Mouse (Mus musculus) MEL (cell line): Measurements from ENCODE around the gene Gm8229. TPM values are rescaled to one million over a fixed set of nuclear protein-coding genes. Genes with fewer than 3 reads are reported as not detected.
"Not testable (repeated sequence)": the region's sequence is repeated elsewhere in the genome, so short reads cannot be mapped to it uniquely, and the experiment has no call there.

ENCODE experiments used
- DNase-seq: peaks from one replicate; pipeline ENCODE4 v3.0.0; 2011; ENCODE audit warnings: low read depth, low spot score
- H3K27ac ChIP-seq: 2 replicates; pipeline ENCODE4 v1.5.1; 2012; ENCODE audit warnings: low read depth, mild to moderate bottlenecking, control low read depth, low read length, moderate library complexity; ENCODE audit not compliant: control insufficient read depth
- H3K27me3 ChIP-seq, 2 experiments: fragments of 150-350 bp in 1 of 2; sonication (generic) in 1 of 2; 2 replicates each; pipeline ENCODE4 v1.6.1; 2012; ENCODE audit warnings: low read length in 2 of 2, mild to moderate bottlenecking in 2 of 2, improper control_type of control experiment in 1 of 2, moderate library complexity in 1 of 2; ENCODE audit not compliant: insufficient read depth in 2 of 2, control insufficient read depth in 1 of 2
- H3K36me3 ChIP-seq, 2 experiments: 2 replicates each; pipeline ENCODE4 v1.6.1; 2012 to 2014; ENCODE audit warnings: low read length in 2 of 2, improper control_type of control experiment in 1 of 2, inconsistent platforms in 1 of 2, mild to moderate bottlenecking in 1 of 2; ENCODE audit not compliant: insufficient read depth in 2 of 2, control insufficient read depth in 1 of 2
- H3K4me1 ChIP-seq, 2 experiments: fragments of 150-350 bp in 1 of 2; sonication (generic) in 1 of 2; 2 replicates each; pipeline ENCODE4 v1.6.1; 2012; ENCODE audit warnings: low read length in 2 of 2, improper control_type of control experiment in 1 of 2, mild to moderate bottlenecking in 1 of 2; ENCODE audit not compliant: insufficient read depth in 2 of 2, control insufficient read depth in 1 of 2
- H3K4me3 ChIP-seq, 2 experiments: fragments of 150-350 bp in 1 of 2; sonication (generic) in 1 of 2; 2 replicates each; pipeline ENCODE4 v1.5.1; 2012; ENCODE audit warnings: low read depth in 2 of 2, low read length in 2 of 2, mild to moderate bottlenecking in 2 of 2, moderate library complexity in 2 of 2, control low read depth in 1 of 2, improper control_type of control experiment in 1 of 2; ENCODE audit not compliant: control insufficient read depth in 1 of 2, insufficient read depth in 1 of 2
- H3K79me2 ChIP-seq: 2 replicates; pipeline ENCODE4 v1.6.1; 2012; ENCODE audit warnings: mild to moderate bottlenecking, low read length, moderate library complexity; ENCODE audit not compliant: control insufficient read depth, poor library complexity, insufficient read depth
- H3K9ac ChIP-seq: 2 replicates; pipeline ENCODE4 v1.6.1; 2012; ENCODE audit warnings: low read depth, mild to moderate bottlenecking, control low read depth, low read length, moderate library complexity; ENCODE audit not compliant: control insufficient read depth, poor library complexity, severe bottlenecking
- H3K9me3 ChIP-seq: fragments of 150-350 bp; sonication (generic); replicated peaks from 2 replicates; pipeline ENCODE4 v1.6.1; 2012; ENCODE audit warnings: mild to moderate bottlenecking, low read length, improper control_type of control experiment, moderate library complexity; ENCODE audit not compliant: insufficient read depth
- polyA plus RNA-seq, 2 experiments: library from polyadenylated mRNA; stranded (reverse) in 1 of 2; unstranded in 1 of 2; fragments of >175 nt in 1 of 2; fragments of >200 nt in 1 of 2; gene quantifications; 2 replicates each; pipeline versions ENCODE4 v1.2.1 to v1.2.4; 2012; ENCODE audit warnings: low replicate concordance in 2 of 2, low read depth in 1 of 2; ENCODE audit not compliant: insufficient read length in 2 of 2, insufficient read depth in 1 of 2, missing spikeins in 1 of 2
- total RNA-seq: library from RNA; depleted of rRNA; stranded (reverse); fragments of 300-350 nt; gene quantifications from 2 replicates; pipeline ENCODE4 v1.2.3, GENCODE M21; 2012; rRNA removed

Gm8229 gene
- total RNA-seq (not detected in 2 replicates), polyA plus RNA-seq (not detected)

DNA sequence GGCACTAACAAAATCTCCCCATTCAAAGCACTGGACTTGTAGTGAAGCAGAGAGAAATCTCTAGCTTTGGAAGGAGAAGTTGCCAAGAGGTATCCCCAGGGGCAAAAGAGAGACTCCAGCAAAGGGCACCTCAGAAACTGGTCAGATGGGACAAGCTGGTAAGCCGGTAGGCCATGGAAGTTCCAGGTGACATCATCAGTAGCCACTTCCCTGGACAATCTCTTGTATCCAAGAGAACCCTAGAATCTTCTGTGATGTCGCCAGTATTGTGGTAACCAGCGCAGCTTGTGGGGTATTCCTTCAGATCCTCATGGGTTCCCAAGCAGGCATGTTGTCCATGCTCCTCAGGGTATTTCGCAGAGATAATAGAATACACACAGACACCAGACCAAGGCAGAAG is at the start of gene Gm8229:
TSS of gene Gm8229 (plus strand) at position 301 of the 400 bp plus-strand sequence.
- not testable (repeated sequence) for H3K4me3 ChIP-seq, H3K79me2 ChIP-seq, H3K36me3 ChIP-seq, H3K9me3 ChIP-seq, H3K27ac ChIP-seq, H3K9ac ChIP-seq, H3K27me3 ChIP-seq, DNase-seq, H3K4me1 ChIP-seq

DNA sequence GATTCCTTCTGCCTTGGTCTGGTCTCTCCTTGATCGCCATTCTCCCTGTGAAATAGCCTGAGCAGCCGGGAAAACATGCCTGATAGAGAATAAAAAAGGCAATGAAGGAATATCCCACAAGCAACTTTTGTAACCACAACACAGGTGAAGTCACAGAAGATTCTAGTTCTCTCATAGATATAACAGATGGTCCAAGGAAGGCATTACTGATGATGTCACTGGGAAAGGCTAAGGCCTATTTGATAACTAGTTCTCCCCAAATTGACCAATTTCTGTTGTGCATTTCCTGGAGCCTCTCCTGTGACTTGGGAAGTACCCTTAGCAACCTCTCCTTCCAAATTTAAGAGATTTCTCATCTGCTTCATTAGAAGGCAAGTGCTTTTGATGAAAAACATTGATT is 26.7 kb upstream of the Gm8229 start, which contains the start of gene Gm5930:
TSS of gene Gm5930 (minus strand) at position 101 of the 400 bp plus-strand sequence.
- not testable (repeated sequence) for H3K36me3 ChIP-seq, H3K4me1 ChIP-seq, H3K9ac ChIP-seq, H3K9me3 ChIP-seq, H3K27me3 ChIP-seq, H3K4me3 ChIP-seq, H3K27ac ChIP-seq, DNase-seq, H3K79me2 ChIP-seq

DNA sequence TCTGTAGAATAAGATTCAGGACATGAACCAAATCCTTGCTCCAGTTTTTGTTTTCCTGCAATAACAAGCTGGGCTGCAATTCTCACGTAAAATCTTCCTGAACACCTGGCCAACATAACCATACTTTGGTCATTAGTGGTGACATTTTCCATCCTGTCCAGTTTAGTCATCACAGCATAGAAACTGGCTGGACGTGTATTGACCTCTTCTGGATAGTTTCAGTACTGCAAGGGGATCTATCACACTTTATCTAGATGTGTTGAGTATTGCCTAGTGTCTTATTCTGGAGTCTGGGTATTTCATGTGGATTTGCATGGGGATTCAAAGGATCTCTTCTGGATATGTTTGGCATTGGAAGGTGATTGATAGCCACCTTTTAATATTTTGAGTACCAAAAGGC is 3.7 kb upstream of the Gm8229 start:
- not testable (repeated sequence) for H3K4me3 ChIP-seq, H3K9ac ChIP-seq, DNase-seq, H3K9me3 ChIP-seq, H3K27ac ChIP-seq, H3K4me1 ChIP-seq, H3K36me3 ChIP-seq, H3K79me2 ChIP-seq, H3K27me3 ChIP-seq

DNA sequence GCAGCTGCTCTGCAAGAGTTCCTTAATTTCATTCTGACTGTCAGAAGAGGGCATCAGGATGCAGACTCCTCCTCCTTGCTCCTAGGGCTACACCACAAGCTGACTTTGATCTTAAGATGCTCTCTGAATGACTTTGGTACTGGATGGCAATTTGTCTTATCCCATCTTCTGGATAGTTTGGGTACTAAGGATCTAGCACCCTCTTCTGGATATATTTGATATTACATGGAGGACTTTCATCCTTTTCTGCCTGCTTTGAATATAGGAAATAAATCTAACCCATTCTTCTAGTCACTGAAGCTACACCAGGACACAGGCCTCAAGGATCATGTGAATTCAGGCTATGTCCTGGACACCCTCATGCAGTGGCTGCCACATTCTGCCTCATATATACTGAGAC is 2.9 kb upstream of the Gm8229 start:
- not testable (repeated sequence) for H3K79me2 ChIP-seq, H3K9ac ChIP-seq, H3K27ac ChIP-seq, H3K4me3 ChIP-seq, H3K27me3 ChIP-seq, H3K4me1 ChIP-seq, DNase-seq, H3K36me3 ChIP-seq, H3K9me3 ChIP-seq

DNA sequence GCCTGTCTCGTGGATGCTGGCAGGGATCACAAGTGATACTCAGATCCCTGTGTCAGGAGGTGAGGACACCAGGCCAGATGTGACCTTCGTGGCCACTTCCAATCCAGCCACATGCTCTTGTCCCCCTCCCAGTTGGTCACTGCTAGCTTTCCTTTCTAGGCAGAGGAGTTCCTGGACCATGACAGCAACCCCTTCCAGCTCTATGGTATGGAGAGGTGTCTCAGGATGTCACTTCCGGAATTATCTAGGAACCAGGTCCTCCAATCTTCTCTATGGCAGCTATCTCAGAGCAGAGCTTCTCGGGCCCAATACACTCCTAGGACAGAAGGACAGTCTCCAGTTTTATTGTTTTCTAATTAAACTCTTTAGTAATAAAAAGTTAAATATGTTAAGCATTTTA is 19.1 kb downstream of the Gm8229 start:
- not testable (repeated sequence) for H3K9me3 ChIP-seq, H3K27me3 ChIP-seq, H3K4me1 ChIP-seq, H3K9ac ChIP-seq, H3K4me3 ChIP-seq, H3K27ac ChIP-seq, H3K79me2 ChIP-seq, H3K36me3 ChIP-seq, DNase-seq

DNA sequence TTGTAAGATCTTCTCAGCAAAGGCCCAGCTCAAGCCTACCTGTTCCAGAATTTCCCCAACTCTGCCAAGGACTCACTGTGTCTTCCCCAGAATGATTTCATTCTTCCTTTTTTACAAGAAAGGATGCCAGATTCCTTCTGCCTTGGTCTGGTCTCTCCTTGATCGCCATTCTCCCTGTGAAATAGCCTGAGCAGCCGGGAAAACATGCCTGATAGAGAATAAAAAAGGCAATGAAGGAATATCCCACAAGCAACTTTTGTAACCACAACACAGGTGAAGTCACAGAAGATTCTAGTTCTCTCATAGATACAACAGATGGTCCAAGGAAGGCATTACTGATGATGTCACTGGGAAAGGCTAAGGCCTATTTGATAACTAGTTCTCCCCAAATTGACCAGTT is 45.4 kb downstream of the Gm8229 start, which contains the start of gene Gm3371:
TSS of gene Gm3371 (minus strand) at position 101 of the 400 bp plus-strand sequence.
- not testable (repeated sequence) for H3K79me2 ChIP-seq, DNase-seq, H3K27ac ChIP-seq, H3K4me3 ChIP-seq, H3K27me3 ChIP-seq, H3K9ac ChIP-seq, H3K36me3 ChIP-seq, H3K4me1 ChIP-seq, H3K9me3 ChIP-seq
